Mouse (Mus musculus) CH12.LX (cell line): ENCODE measurements around the gene Kcnma1. TPM values are rescaled to one million over a fixed set of nuclear protein-coding genes. Genes with fewer than 3 reads are reported as not detected.

Experiments
- DNase-seq: peaks from one replicate; pipeline ENCODE4 v3.0.0-alpha.2; 2013; ENCODE audit errors: extremely low read depth
- H3K27ac ChIP-seq: 2 replicates; pipeline ENCODE4 v1.5.1; 2012; ENCODE audit warnings: low read depth, mild to moderate bottlenecking, control low read depth, moderate library complexity; ENCODE audit not compliant: insufficient read depth
- H3K27me3 ChIP-seq: replicated peaks from 2 replicates; pipeline ENCODE3; 2012; ENCODE audit warnings: inconsistent platforms
- H3K36me3 ChIP-seq, 2 experiments: replicated peaks in 1 of 2; 2 replicates each; pipeline versions ENCODE3 to v1.6.1; 2012; ENCODE audit warnings: inconsistent platforms in 1 of 2, low read length in 1 of 2, mild to moderate bottlenecking in 1 of 2, mixed read lengths in 1 of 2, moderate library complexity in 1 of 2; ENCODE audit not compliant: control insufficient read depth in 1 of 2, insufficient read depth in 1 of 2
- H3K4me1 ChIP-seq, 2 experiments: 2 replicates each; pipeline ENCODE4 v1.6.1; 2012; ENCODE audit warnings: inconsistent platforms in 1 of 2, moderate library complexity in 1 of 2; ENCODE audit not compliant: insufficient read depth in 2 of 2, control insufficient read depth in 1 of 2
- H3K4me2 ChIP-seq: 2 replicates; pipeline ENCODE4 v1.6.1; 2012; ENCODE audit warnings: low read depth, mild to moderate bottlenecking, control low read depth; ENCODE audit not compliant: poor library complexity, insufficient read depth, severe bottlenecking
- H3K4me3 ChIP-seq, 3 experiments: fragments of 150-350 bp in 1 of 3; sonication (generic) in 1 of 3; replicated peaks in 1 of 3; 2 replicates each; pipeline versions ENCODE3 to v1.5.1; 2011 to 2012; ENCODE audit warnings: low read depth in 2 of 3, low read length in 2 of 3, mild to moderate bottlenecking in 2 of 3, moderate library complexity in 2 of 3, control low read depth in 1 of 3, improper control_type of control experiment in 1 of 3, inconsistent platforms in 1 of 3, mixed read lengths in 1 of 3; ENCODE audit not compliant: poor library complexity in 1 of 3
- H3K79me2 ChIP-seq: replicated peaks from 2 replicates; pipeline ENCODE4 v1.6.1; 2012; ENCODE audit warnings: mild to moderate bottlenecking, moderate library complexity; ENCODE audit not compliant: control insufficient read depth, poor library complexity, insufficient read depth, severe bottlenecking; ENCODE audit errors: extremely low read depth
- H3K9ac ChIP-seq: 2 replicates; pipeline ENCODE4 v1.6.1; 2012; ENCODE audit warnings: low read depth, mild to moderate bottlenecking, control low read depth, moderate library complexity; ENCODE audit not compliant: insufficient read depth
- H3K9me3 ChIP-seq: replicated peaks from 2 replicates; pipeline ENCODE3; 2012; ENCODE audit warnings: low read length, inconsistent platforms, mixed read lengths
- E2F4 ChIP-seq: IDR thresholded peaks from 2 replicates; pipeline ENCODE4 v1.6.1; 2011; ENCODE audit warnings: low read depth, low read length, improper control_type of control experiment; ENCODE audit not compliant: insufficient replicate concordance
- ELF1 ChIP-seq: IDR thresholded peaks from 2 replicates; pipeline ENCODE4 v1.6.1; 2014; ENCODE audit warnings: low read depth, mild to moderate bottlenecking, inconsistent platforms, low read length, improper control_type of control experiment
- EP300 ChIP-seq: IDR thresholded peaks from 2 replicates; pipeline ENCODE4 v1.6.1; 2011; ENCODE audit warnings: low read length, improper control_type of control experiment
- JUN ChIP-seq: IDR thresholded peaks from 2 replicates; pipeline ENCODE4 v1.6.1; 2011; ENCODE audit warnings: low read depth, mild to moderate bottlenecking, low read length, improper control_type of control experiment, moderate library complexity; ENCODE audit not compliant: insufficient read depth
- JUND ChIP-seq: conservative IDR thresholded peaks from 2 replicates; pipeline ENCODE4 v1.6.1; 2011; ENCODE audit warnings: low read depth, low read length, improper control_type of control experiment
- MAFK ChIP-seq: IDR thresholded peaks from 2 replicates; pipeline ENCODE4 v1.6.1; 2011; ENCODE audit warnings: low read length, improper control_type of control experiment; ENCODE audit not compliant: insufficient replicate concordance
- MAX ChIP-seq: IDR thresholded peaks from 2 replicates; pipeline ENCODE4 v1.6.1; 2011; ENCODE audit warnings: low read length, improper control_type of control experiment
- MAZ ChIP-seq: IDR thresholded peaks from 2 replicates; pipeline ENCODE4 v1.6.1; 2012; ENCODE audit warnings: low read depth, mild to moderate bottlenecking, inconsistent platforms, low read length, improper control_type of control experiment, moderate library complexity
- MXI1 ChIP-seq: IDR thresholded peaks from 2 replicates; pipeline ENCODE4 v1.6.1; 2011; ENCODE audit warnings: mild to moderate bottlenecking, low read depth, low read length, improper control_type of control experiment
- NELFE ChIP-seq: IDR thresholded peaks from 2 replicates; pipeline ENCODE4 v1.6.1; 2011; ENCODE audit warnings: low read depth, low read length, improper control_type of control experiment
- POLR2A ChIP-seq: IDR thresholded peaks from 2 replicates; pipeline ENCODE4 v1.6.1; 2011; ENCODE audit warnings: low read depth, mild to moderate bottlenecking, improper control_type of control experiment, low read length
- POLR2AphosphoS2 ChIP-seq: IDR thresholded peaks from 2 replicates; pipeline ENCODE4 v1.6.1; 2011; ENCODE audit warnings: low read depth, low read length, improper control_type of control experiment
- RAD21 ChIP-seq: IDR thresholded peaks from 2 replicates; pipeline ENCODE4 v1.6.1; 2011; ENCODE audit warnings: low read depth, mild to moderate bottlenecking, low read length, improper control_type of control experiment, moderate library complexity
- SIN3A ChIP-seq: IDR thresholded peaks from 2 replicates; pipeline ENCODE4 v1.6.1; 2012; ENCODE audit warnings: low read length, improper control_type of control experiment, inconsistent platforms
- TBP ChIP-seq: conservative IDR thresholded peaks from 2 replicates; pipeline ENCODE4 v1.6.1; 2011; ENCODE audit warnings: low read depth, low read length, improper control_type of control experiment
- UBTF ChIP-seq: IDR thresholded peaks from 2 replicates; pipeline ENCODE4 v1.6.1; 2012; ENCODE audit warnings: low read depth, mild to moderate bottlenecking, inconsistent platforms, low read length, improper control_type of control experiment, moderate library complexity
- USF2 ChIP-seq: conservative IDR thresholded peaks from 2 replicates; pipeline ENCODE4 v1.6.1; 2011; ENCODE audit warnings: low read depth, low read length, improper control_type of control experiment
- ZKSCAN1 ChIP-seq: IDR thresholded peaks from 2 replicates; pipeline ENCODE4 v1.6.1; 2012; ENCODE audit warnings: low read depth, inconsistent platforms, low read length, improper control_type of control experiment, borderline replicate concordance
- dilution Hi-C: fragments of 300-500 bp; cut with MboI; formaldehyde crosslinking; loops from 2 replicates; pipeline ENCODE4 v1.14.3; 2020; ENCODE audit warnings: low sequenced_read_pairs; ENCODE audit not compliant: extremely low pct_unique_long_range_greater_than_20kb, extremely low pct_ligation_motif_present
- in situ Hi-C: fragments of 300-500 bp; cut with MboI; formaldehyde crosslinking; loops from 3 replicates; pipeline ENCODE4 v1.14.3; 2019; ENCODE audit warnings: low sequenced_read_pairs, low pct_ligation_motif_present, low pct_unique_long_range_greater_than_20kb, mixed read lengths
- polyA plus RNA-seq: library from polyadenylated mRNA; unstranded; fragments of >175 nt; gene quantifications from 2 replicates; pipeline ENCODE4 v1.2.1, GENCODE M21; 2012; ENCODE audit warnings: low read depth; ENCODE audit not compliant: insufficient read length
- total RNA-seq, 2 experiments: library from RNA; depleted of rRNA; stranded (reverse); fragments of 300-350 nt in 1 of 2; fragments of >200 nt in 1 of 2; gene quantifications; 2 replicates each; pipeline ENCODE4 v1.2.3; 2012 to 2014

The Kcnma1 gene
- total and polyA plus RNA-seq, 3 experiments, result 0.10 to 0.17 (median 0.12) TPM

GRCm38 (mm10) chr14:23533346-23533745 is 480.9 kb downstream of the Kcnma1 start:
- dilution Hi-C loops, result no loop called here
- no peaks in the 10 kb centered on the region for H3K36me3 ChIP-seq
- H3K79me2 ChIP-seq, result no peaks in the 10 kb centered on the region
- H3K4me3 ChIP-seq, result no peak overlapping the region
- H3K27me3 ChIP-seq, result no peaks in the 10 kb centered on the region
- no peak overlapping the region for H3K27ac ChIP-seq
- no peak overlapping the region for H3K9ac ChIP-seq
- peaks cover 0 to 9% of the 10 kb centered on the region in 2 experiments; a peak in 2 of 4 replicates for H3K4me1 ChIP-seq
- in situ Hi-C loops, result no loop called here
- TF ChIP-seq POLR2AphosphoS2 (no peak), JUND (no peak), ZKSCAN1 (no peak), TBP (no peak)
- no peak for DNase-seq
- H3K9me3 ChIP-seq, result peaks cover 10% of the 10 kb centered on the region
- no peak overlapping the region for H3K4me2 ChIP-seq

GRCm38 (mm10) chr14:23531735-23532525 is 482.4 kb downstream of the Kcnma1 start:
- Histone ChIP-seq H3K4me2 (no peak overlapping the region), H3K79me2 (no peaks in the 10 kb centered on the region), H3K4me1 (peaks cover 0 to 10% of the 10 kb centered on the region in 2 experiments; a peak in 2 of 4 replicates), H3K9ac (no peak overlapping the region), H3K27ac (no peak overlapping the region), H3K9me3 (peaks cover 10% of the 10 kb centered on the region), H3K36me3 (no peaks in the 10 kb centered on the region), H3K4me3 (no peak overlapping the region), H3K27me3 (no peaks in the 10 kb centered on the region)
- in situ Hi-C loops, result no loop called here
- dilution Hi-C loops, result no loop called here
- TF ChIP-seq E2F4 (no peak), MXI1 (no peak), POLR2A (no peak), EP300 (no peak), RAD21 (no peak), ELF1 (no peak), TBP (no peak), MAZ (no peak), MAX (no peak), POLR2AphosphoS2 (no peak), JUN (no peak), UBTF (no peak), MAFK (no peak), USF2 (no peak), SIN3A (no peak), NELFE (no peak)
- DNase-seq, result no peak
